Mouse (Mus musculus) CH12.LX (cell line): ENCODE results near the gene Wnk4. TPM values are rescaled to one million over a fixed set of nuclear protein-coding genes. Genes with fewer than 3 reads are reported as not detected.

Experiments used
- DNase-seq: peaks from one replicate; pipeline ENCODE4 v3.0.0-alpha.2; 2013; ENCODE audit errors: extremely low read depth
- H3K27ac ChIP-seq: 2 replicates; pipeline ENCODE4 v1.5.1; 2012; ENCODE audit warnings: low read depth, mild to moderate bottlenecking, control low read depth, moderate library complexity; ENCODE audit not compliant: insufficient read depth
- H3K27me3 ChIP-seq: replicated peaks from 2 replicates; pipeline ENCODE3; 2012; ENCODE audit warnings: inconsistent platforms
- H3K36me3 ChIP-seq, 2 experiments: replicated peaks in 1 of 2; 2 replicates each; pipeline versions ENCODE3 to v1.6.1; 2012; ENCODE audit warnings: inconsistent platforms in 1 of 2, low read length in 1 of 2, mild to moderate bottlenecking in 1 of 2, mixed read lengths in 1 of 2, moderate library complexity in 1 of 2; ENCODE audit not compliant: control insufficient read depth in 1 of 2, insufficient read depth in 1 of 2
- H3K4me1 ChIP-seq, 2 experiments: 2 replicates each; pipeline ENCODE4 v1.6.1; 2012; ENCODE audit warnings: inconsistent platforms in 1 of 2, moderate library complexity in 1 of 2; ENCODE audit not compliant: insufficient read depth in 2 of 2, control insufficient read depth in 1 of 2
- H3K4me2 ChIP-seq: 2 replicates; pipeline ENCODE4 v1.6.1; 2012; ENCODE audit warnings: low read depth, mild to moderate bottlenecking, control low read depth; ENCODE audit not compliant: poor library complexity, insufficient read depth, severe bottlenecking
- H3K4me3 ChIP-seq, 3 experiments: fragments of 150-350 bp in 1 of 3; sonication (generic) in 1 of 3; replicated peaks in 1 of 3; 2 replicates each; pipeline versions ENCODE3 to v1.5.1; 2011 to 2012; ENCODE audit warnings: low read depth in 2 of 3, low read length in 2 of 3, mild to moderate bottlenecking in 2 of 3, moderate library complexity in 2 of 3, control low read depth in 1 of 3, improper control_type of control experiment in 1 of 3, inconsistent platforms in 1 of 3, mixed read lengths in 1 of 3; ENCODE audit not compliant: poor library complexity in 1 of 3
- H3K79me2 ChIP-seq: replicated peaks from 2 replicates; pipeline ENCODE4 v1.6.1; 2012; ENCODE audit warnings: mild to moderate bottlenecking, moderate library complexity; ENCODE audit not compliant: control insufficient read depth, poor library complexity, insufficient read depth, severe bottlenecking; ENCODE audit errors: extremely low read depth
- H3K9ac ChIP-seq: 2 replicates; pipeline ENCODE4 v1.6.1; 2012; ENCODE audit warnings: low read depth, mild to moderate bottlenecking, control low read depth, moderate library complexity; ENCODE audit not compliant: insufficient read depth
- H3K9me3 ChIP-seq: replicated peaks from 2 replicates; pipeline ENCODE3; 2012; ENCODE audit warnings: low read length, inconsistent platforms, mixed read lengths
- CHD2 ChIP-seq: IDR thresholded peaks from 2 replicates; pipeline ENCODE4 v1.6.1; 2011; ENCODE audit warnings: low read length, improper control_type of control experiment
- CTCF ChIP-seq, 2 experiments: IDR thresholded peaks in 1 of 2; conservative IDR thresholded peaks in 1 of 2; 2 replicates each; pipeline ENCODE4 v1.5.1; 2011 to 2012; ENCODE audit warnings: low read depth in 2 of 2, low read length in 2 of 2, improper control_type of control experiment in 1 of 2, inconsistent platforms in 1 of 2, mild to moderate bottlenecking in 1 of 2, moderate library complexity in 1 of 2
- E2F4 ChIP-seq: IDR thresholded peaks from 2 replicates; pipeline ENCODE4 v1.6.1; 2011; ENCODE audit warnings: low read depth, low read length, improper control_type of control experiment; ENCODE audit not compliant: insufficient replicate concordance
- ELF1 ChIP-seq: IDR thresholded peaks from 2 replicates; pipeline ENCODE4 v1.6.1; 2014; ENCODE audit warnings: low read depth, mild to moderate bottlenecking, inconsistent platforms, low read length, improper control_type of control experiment
- EP300 ChIP-seq: IDR thresholded peaks from 2 replicates; pipeline ENCODE4 v1.6.1; 2011; ENCODE audit warnings: low read length, improper control_type of control experiment
- ETS1 ChIP-seq: conservative IDR thresholded peaks from 2 replicates; pipeline ENCODE4 v1.6.1; 2012; ENCODE audit warnings: low read depth, mild to moderate bottlenecking, inconsistent platforms, low read length, improper control_type of control experiment, moderate library complexity
- GABPA ChIP-seq: IDR thresholded peaks from 2 replicates; pipeline ENCODE4 v1.6.1; 2012; ENCODE audit warnings: low read depth, low read length, improper control_type of control experiment, inconsistent platforms; ENCODE audit not compliant: insufficient replicate concordance
- HCFC1 ChIP-seq: IDR thresholded peaks from 2 replicates; pipeline ENCODE4 v1.6.1; 2012; ENCODE audit warnings: low read depth, mild to moderate bottlenecking, inconsistent platforms, low read length, improper control_type of control experiment
- IRF4 ChIP-seq: IDR thresholded peaks from 2 replicates; pipeline ENCODE4 v1.6.1; 2014; ENCODE audit warnings: low read depth, mild to moderate bottlenecking, inconsistent platforms, low read length, improper control_type of control experiment
- JUN ChIP-seq: IDR thresholded peaks from 2 replicates; pipeline ENCODE4 v1.6.1; 2011; ENCODE audit warnings: low read depth, mild to moderate bottlenecking, low read length, improper control_type of control experiment, moderate library complexity; ENCODE audit not compliant: insufficient read depth
- JUND ChIP-seq: conservative IDR thresholded peaks from 2 replicates; pipeline ENCODE4 v1.6.1; 2011; ENCODE audit warnings: low read depth, low read length, improper control_type of control experiment
- KAT2A ChIP-seq: IDR thresholded peaks from 2 replicates; pipeline ENCODE4 v1.6.1; 2012; ENCODE audit warnings: low read length, improper control_type of control experiment, inconsistent platforms; ENCODE audit not compliant: insufficient replicate concordance
- MAX ChIP-seq: IDR thresholded peaks from 2 replicates; pipeline ENCODE4 v1.6.1; 2011; ENCODE audit warnings: low read length, improper control_type of control experiment
- MEF2A ChIP-seq: IDR thresholded peaks from 2 replicates; pipeline ENCODE4 v1.6.1; 2014; ENCODE audit warnings: low read depth, mild to moderate bottlenecking, inconsistent platforms, low read length, improper control_type of control experiment, borderline replicate concordance
- NELFE ChIP-seq: IDR thresholded peaks from 2 replicates; pipeline ENCODE4 v1.6.1; 2011; ENCODE audit warnings: low read depth, low read length, improper control_type of control experiment
- NRF1 ChIP-seq: IDR thresholded peaks from 2 replicates; pipeline ENCODE4 v1.6.1; 2014; ENCODE audit warnings: low read depth, mild to moderate bottlenecking, inconsistent platforms, low read length, improper control_type of control experiment, moderate library complexity
- PAX5 ChIP-seq: IDR thresholded peaks from 2 replicates; pipeline ENCODE4 v1.6.1; 2012; ENCODE audit warnings: low read length, inconsistent platforms, mixed read lengths
- POLR2A ChIP-seq: IDR thresholded peaks from 2 replicates; pipeline ENCODE4 v1.6.1; 2011; ENCODE audit warnings: low read depth, mild to moderate bottlenecking, improper control_type of control experiment, low read length
- POLR2AphosphoS2 ChIP-seq: IDR thresholded peaks from 2 replicates; pipeline ENCODE4 v1.6.1; 2011; ENCODE audit warnings: low read depth, low read length, improper control_type of control experiment
- SIN3A ChIP-seq: IDR thresholded peaks from 2 replicates; pipeline ENCODE4 v1.6.1; 2012; ENCODE audit warnings: low read length, improper control_type of control experiment, inconsistent platforms
- SMC3 ChIP-seq: IDR thresholded peaks from 2 replicates; pipeline ENCODE4 v1.6.1; 2011; ENCODE audit warnings: low read depth, low read length, improper control_type of control experiment
- ZKSCAN1 ChIP-seq: IDR thresholded peaks from 2 replicates; pipeline ENCODE4 v1.6.1; 2012; ENCODE audit warnings: low read depth, inconsistent platforms, low read length, improper control_type of control experiment, borderline replicate concordance
- ZMIZ1 ChIP-seq: IDR thresholded peaks from 2 replicates; pipeline ENCODE4 v1.6.1; 2012; ENCODE audit warnings: low read depth, mild to moderate bottlenecking, inconsistent platforms, low read length, improper control_type of control experiment
- dilution Hi-C: fragments of 300-500 bp; cut with MboI; formaldehyde crosslinking; loops from 2 replicates; pipeline ENCODE4 v1.14.3; 2020; ENCODE audit warnings: low sequenced_read_pairs; ENCODE audit not compliant: extremely low pct_unique_long_range_greater_than_20kb, extremely low pct_ligation_motif_present
- in situ Hi-C: fragments of 300-500 bp; cut with MboI; formaldehyde crosslinking; loops from 3 replicates; pipeline ENCODE4 v1.14.3; 2019; ENCODE audit warnings: low sequenced_read_pairs, low pct_ligation_motif_present, low pct_unique_long_range_greater_than_20kb, mixed read lengths
- polyA plus RNA-seq: library from polyadenylated mRNA; unstranded; fragments of >175 nt; gene quantifications from 2 replicates; pipeline ENCODE4 v1.2.1, GENCODE M21; 2012; ENCODE audit warnings: low read depth; ENCODE audit not compliant: insufficient read length
- total RNA-seq, 2 experiments: library from RNA; depleted of rRNA; stranded (reverse); fragments of 300-350 nt in 1 of 2; fragments of >200 nt in 1 of 2; gene quantifications; 2 replicates each; pipeline ENCODE4 v1.2.3; 2012 to 2014

Wnk4 gene
- total and polyA plus RNA-seq, 3 experiments: 0.85 to 7.8 (median 0.90) TPM

- in situ Hi-C loops: no loop called here
- no peak for DNase-seq
- no peaks in the 10 kb centered on the region for H3K36me3 ChIP-seq
- H3K27me3 ChIP-seq: peaks cover 32% of the 10 kb centered on the region
- H3K27ac ChIP-seq: no peak overlapping the region
- dilution Hi-C loops: no loop called here
- no peak overlapping the region for H3K4me3 ChIP-seq
- H3K9ac ChIP-seq: no peak overlapping the region
- 0 out of 2 replicates have a peak overlapping the region, but pooled peaks have one; percentile 53 for H3K4me2 ChIP-seq
- peaks cover 3 to 19% of the 10 kb centered on the region in 2 experiments; a peak in 2 of 4 replicates for H3K4me1 ChIP-seq
- no peaks in the 10 kb centered on the region for H3K79me2 ChIP-seq
- H3K9me3 ChIP-seq: peaks cover 2% of the 10 kb centered on the region
- TF ChIP-seq PAX5 (no peak), EP300 (0 out of 2 replicates have a peak, but pooled peaks have one; percentile 16)
These were observed 28.1 kb upstream of the Wnk4 start for GRCm38 (mm10) chr11:101232010-101232839.

GRCm38 (mm10) chr11:101233240-101233639 is 27.1 kb upstream of the Wnk4 start:
- dilution Hi-C loops: no loop called here
- peaks cover 27% of the 10 kb centered on the region for H3K27me3 ChIP-seq

GRCm38 (mm10) chr11:101234124-101234523 is 26.2 kb upstream of the Wnk4 start:
- H3K9ac ChIP-seq: no peak overlapping the region
- H3K4me3 ChIP-seq: no peak overlapping the region
- dilution Hi-C loops (no loop called here), in situ Hi-C loops (no loop called here)
- H3K4me2 ChIP-seq: no peak overlapping the region
- no peaks in the 10 kb centered on the region for H3K36me3 ChIP-seq
- TF ChIP-seq JUND: no peak
- no peak for TF ChIP-seq ELF1
- no peak for TF ChIP-seq ETS1
- no peak for TF ChIP-seq KAT2A
- no peak for TF ChIP-seq CTCF (conservative IDR thresholded peaks at IDR 0.05 in 1 of 2, IDR thresholded peaks at IDR 0.05 in 1 of 2; ENCODE audit: low read depth in 2 of 2, low read length in 2 of 2)
- no peak for TF ChIP-seq GABPA
- TF ChIP-seq MAX: no peak
- DNase-seq: no peak
- H3K4me1 ChIP-seq: peaks cover 3 to 19% of the 10 kb centered on the region in 2 experiments; a peak in 2 of 4 replicates
- H3K79me2 ChIP-seq: no peaks in the 10 kb centered on the region
- H3K9me3 ChIP-seq: peaks cover 2% of the 10 kb centered on the region
- peaks cover 21% of the 10 kb centered on the region for H3K27me3 ChIP-seq
- H3K27ac ChIP-seq: no peak overlapping the region

More at GRCm38 (mm10) chr11:101233240-101233639, 27.1 kb upstream of the Wnk4 start:
- Histone ChIP-seq H3K9ac (no peak overlapping the region), H3K4me2 (no peak overlapping the region), H3K27ac (no peak overlapping the region), H3K9me3 (peaks cover 2% of the 10 kb centered on the region), H3K4me3 (no peak overlapping the region), H3K4me1 (peaks cover 3 to 19% of the 10 kb centered on the region in 2 experiments; a peak in 2 of 4 replicates), H3K79me2 (no peaks in the 10 kb centered on the region), H3K36me3 (no peaks in the 10 kb centered on the region)
- in situ Hi-C loops: no loop called here
- TF ChIP-seq ELF1: no peak
- TF ChIP-seq MEF2A: no peak
- no peak for TF ChIP-seq PAX5
- no peak for TF ChIP-seq POLR2A
- no peak for TF ChIP-seq POLR2AphosphoS2
- no peak for TF ChIP-seq JUN
- no peak for TF ChIP-seq IRF4
- no peak for TF ChIP-seq E2F4
- TF ChIP-seq ZMIZ1: no peak
- no peak for TF ChIP-seq SIN3A
- TF ChIP-seq HCFC1: no peak
- TF ChIP-seq ZKSCAN1: no peak
- no peak for TF ChIP-seq NRF1
- TF ChIP-seq SMC3: no peak
- TF ChIP-seq NELFE: no peak
- no peak for TF ChIP-seq CHD2
- no peak for DNase-seq
